Mouse (Mus musculus) 3T3-L1 (cell line): ENCODE data around the gene Olfr1275.

Experiments
- DNase-seq: peaks from one replicate; pipeline ENCODE4 v3.0.0-alpha.2; 2015; ENCODE audit warnings: low read depth, low spot score

Gene Olfr1275

GRCm38 (mm10) chr2:111235186-111235585, at the start of gene Olfr1275:
Gene Olfr1275 (minus strand): TSS chr2:111235286.
- no peak for DNase-seq

- DNase-seq: no peak
These were observed 38.9 kb upstream of the Olfr1275 start, which contains the start of gene Olfr1277 for GRCm38 (mm10) chr2:111274006-111274405. Gene Olfr1277 (minus strand): TSS chr2:111274106.

GRCm38 (mm10) chr2:111254216-111254615, 19.1 kb upstream of the Olfr1275 start, which contains the start of gene Olfr1276:
Gene Olfr1276 (plus strand): TSS chr2:111254516.
- no peak for DNase-seq

GRCm38 (mm10) chr2:111229502-111229901, 5.6 kb downstream of the Olfr1275 start, which contains the start of gene 4930430A15Rik:
Gene 4930430A15Rik (minus strand): TSS chr2:111229602.
- no peak for DNase-seq

- no peak for DNase-seq
These were observed 53.0 kb downstream of the Olfr1275 start for GRCm38 (mm10) chr2:111182068-111182467.
